Mouse (Mus musculus): Measurements from ENCODE around the gene Eif2a.

GRCm38 (mm10) chr3:58582297-58582696, 56.7 kb downstream of the Eif2a start:
- TF ChIP-seq CTCF (conservative IDR thresholded peaks at IDR 0.05; ENCODE audit: insufficient read depth, insufficient read length, low read depth, low read length) = no peak
- no peak for TF ChIP-seq POLR2A (IDR thresholded peaks at IDR 0.05; ENCODE audit: low read depth, low read length)
